Mouse (Mus musculus) erythroid progenitor cell, adult 5-6 weeks (primary cell): Measurements from ENCODE around the gene Car2. TPM values are rescaled to one million over a fixed set of nuclear protein-coding genes. Genes with fewer than 3 reads are reported as not detected.

Experiments
- ATAC-seq: replicated peaks from 2 replicates; pipeline ENCODE4 v1.8.0; 2016; ENCODE audit warnings: moderate number of reproducible peaks, mild to moderate bottlenecking, moderate TSS enrichment, inconsistent platforms; ENCODE audit not compliant: poor library complexity, low FRiP score, severe bottlenecking
- total RNA-seq, 2 experiments: library from RNA; stranded (forward) in 1 of 2; stranded (reverse) in 1 of 2; fragments of 150-400 nt in 1 of 2; fragments of 186-747, 209-891 nt in 1 of 2; gene quantifications; 2 replicates each; pipeline versions ENCODE4 v1.2.3 to v1.2.4; 2015 to 2017; ENCODE audit warnings: low replicate concordance in 2 of 2

Gene Car2
- total RNA-seq, 2 experiments from 2014 or later: 2,109 to 2,713 TPM

DNA sequence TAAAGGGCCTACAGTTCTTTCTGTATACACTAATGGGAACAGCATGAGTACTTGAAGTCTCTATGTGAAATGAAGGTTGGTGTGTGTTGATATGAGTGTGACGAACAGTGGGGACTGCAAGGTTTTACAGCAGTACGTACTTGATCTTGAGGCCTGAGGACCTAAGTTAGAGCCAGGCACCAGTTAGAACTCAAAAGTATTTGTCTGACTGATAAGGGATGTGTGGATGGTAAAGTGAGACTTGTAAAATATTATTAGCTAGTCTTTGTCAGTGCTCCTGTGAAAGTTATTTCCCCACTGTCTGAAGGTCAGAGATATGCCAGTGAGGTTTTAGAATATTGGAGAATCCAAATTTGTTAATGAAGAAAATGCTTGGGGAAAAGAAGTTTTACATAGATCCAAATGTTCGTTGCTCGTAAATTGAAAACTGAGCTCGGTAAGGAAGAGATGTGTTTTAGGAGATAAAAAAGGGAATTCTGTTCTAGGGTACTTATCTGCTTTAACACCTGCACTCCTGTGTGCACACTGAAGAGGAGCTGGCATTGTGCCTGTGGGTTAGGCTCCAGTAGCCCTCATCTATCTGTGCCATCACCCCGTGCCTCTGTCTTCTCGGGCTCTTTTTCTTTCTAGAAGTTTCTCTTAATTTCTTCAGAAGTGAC is 8.7 kb upstream of the Car2 start:
- ATAC-seq: peak; percentile 72

DNA sequence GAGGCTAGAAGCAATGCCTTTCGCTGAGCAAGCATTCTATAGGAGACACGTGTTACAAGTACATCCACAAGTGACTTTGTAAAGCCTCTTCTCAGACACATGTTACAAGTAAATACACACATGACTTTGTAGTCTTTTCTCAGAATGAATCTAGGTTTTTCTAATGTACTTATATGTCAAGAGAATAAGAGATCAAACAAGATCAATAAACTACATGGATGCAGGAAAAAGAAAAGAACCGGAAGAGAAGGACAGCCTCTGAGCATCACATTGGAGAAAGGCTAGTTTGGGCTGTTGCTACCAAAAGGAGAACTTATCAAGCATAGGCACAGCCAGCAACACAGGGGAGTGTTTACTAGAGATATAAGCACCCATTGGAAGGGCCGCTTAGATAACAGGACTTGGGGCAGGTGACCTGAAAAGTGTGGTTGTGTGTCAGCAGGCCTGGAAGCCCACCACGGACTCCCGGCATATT is 7.3 kb upstream of the Car2 start:
- peak; percentile 70 for ATAC-seq

DNA sequence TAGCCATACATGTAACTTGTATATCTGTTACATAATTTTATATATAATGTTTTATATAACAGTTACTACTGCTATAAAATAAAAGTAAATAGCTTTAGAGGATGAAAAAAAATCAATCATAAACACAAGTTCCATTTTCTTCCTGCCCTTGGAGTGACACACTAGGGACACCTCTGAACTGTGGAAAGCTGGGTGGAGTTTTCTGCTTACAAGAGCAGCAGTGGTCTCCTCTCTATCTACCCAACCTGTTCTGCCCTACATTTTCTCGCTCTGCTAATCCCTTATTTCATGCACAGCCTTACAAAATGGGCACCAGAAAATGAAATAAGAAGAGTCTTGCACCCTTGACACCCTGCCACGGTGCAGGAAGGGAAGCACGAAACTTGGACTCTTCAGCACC is 6.8 kb upstream of the Car2 start:
- ATAC-seq: no peak

DNA sequence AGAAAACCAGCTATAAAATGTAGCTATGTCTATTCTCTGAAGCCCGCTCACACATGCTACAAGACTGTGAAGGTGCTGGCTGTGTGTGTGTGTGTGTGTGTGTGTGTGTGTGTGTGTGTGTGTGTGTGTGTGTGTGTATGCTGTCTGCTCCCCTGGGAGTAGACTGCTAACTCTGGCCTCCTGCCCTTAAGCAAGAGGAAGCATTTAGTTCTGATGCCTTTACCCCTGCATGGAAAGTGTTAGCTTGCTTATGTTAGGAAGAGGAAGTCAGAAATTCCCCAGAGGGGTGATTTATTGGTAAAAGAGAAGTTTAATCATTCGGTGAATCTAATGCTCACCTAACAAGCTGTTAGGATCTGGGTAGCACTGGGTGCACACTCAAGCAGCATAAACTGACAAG is 5.8 kb upstream of the Car2 start:
- no peak for ATAC-seq

DNA sequence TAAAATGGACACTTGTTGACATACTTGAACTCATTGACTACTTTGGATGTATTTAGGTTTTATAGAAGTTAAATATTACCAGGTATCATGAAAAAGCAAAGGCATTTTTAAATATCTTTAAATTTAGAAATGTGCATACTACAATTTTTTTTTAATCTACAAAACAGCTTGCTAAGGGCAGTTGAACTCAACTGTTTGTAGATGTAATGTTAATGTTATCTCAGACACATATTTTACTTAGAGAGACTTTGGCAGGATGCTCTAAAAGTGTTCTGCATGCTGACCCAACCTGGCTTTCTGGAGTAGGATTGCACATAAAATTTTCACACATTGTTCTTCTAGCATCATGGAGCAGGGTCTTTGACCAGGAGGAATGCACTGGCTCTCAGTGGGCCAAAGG is 4.1 kb upstream of the Car2 start:
- ATAC-seq: no peak

DNA sequence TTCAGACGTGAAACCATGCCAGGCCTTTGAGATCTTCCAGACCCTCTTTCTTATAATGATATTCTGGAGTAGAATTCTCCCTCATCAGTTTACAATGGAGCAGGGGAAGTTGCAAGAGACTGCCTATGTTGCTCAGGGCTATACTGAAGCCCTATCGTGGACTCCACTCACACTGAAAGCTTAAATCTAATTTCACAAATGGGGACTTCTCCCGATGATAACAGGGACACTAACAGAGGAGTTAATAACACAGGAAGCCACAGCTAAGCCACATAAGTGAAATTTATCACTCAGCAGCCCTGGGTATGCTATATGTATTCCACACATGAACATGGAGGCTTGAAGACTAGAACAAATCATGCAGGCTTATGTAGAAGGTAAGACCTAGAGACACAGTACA is 3.3 kb upstream of the Car2 start:
- ATAC-seq: no peak

DNA sequence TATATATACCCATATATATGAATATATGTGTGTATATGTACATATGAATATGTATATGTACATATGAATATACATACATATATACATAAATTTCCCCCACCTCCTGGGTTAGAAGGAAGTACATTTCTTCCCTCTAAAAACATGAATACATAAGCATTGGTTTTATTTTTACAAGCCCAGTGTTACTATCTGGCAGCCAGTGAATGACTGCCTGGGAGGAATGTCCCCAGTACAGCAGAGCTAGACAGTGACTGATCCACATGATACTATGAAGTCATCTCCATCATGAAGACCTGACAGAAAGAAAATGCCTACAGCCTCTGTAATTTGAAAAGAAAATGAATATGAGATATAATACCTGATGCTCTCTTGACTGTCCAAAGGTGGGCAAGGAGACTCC is 1.2 kb upstream of the Car2 start:
- ATAC-seq: no peak

DNA sequence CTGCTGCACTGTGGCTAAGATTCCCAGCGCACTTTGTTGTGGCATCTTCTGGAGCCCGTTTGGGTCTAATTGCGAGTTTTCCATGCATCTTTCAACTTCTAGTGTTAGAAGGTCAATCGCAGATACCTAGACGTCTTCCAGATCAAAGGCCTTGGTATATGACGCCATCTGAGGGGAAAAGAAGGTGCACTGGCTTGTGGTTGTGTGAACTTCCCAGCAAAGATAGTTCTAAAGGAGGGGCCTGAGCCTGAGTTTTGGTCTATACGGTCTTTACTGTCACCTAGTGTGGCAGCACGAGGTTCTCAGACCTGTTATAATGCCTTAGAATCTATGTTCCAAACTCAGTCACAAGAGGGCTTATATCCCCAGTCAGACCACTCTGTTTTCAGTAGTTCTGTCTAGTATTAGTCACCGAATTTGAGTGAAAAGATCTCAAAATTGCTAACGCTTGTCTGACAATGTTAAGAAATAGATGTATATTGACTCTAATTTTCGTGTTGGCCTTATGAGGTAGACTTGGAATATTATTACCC is 1.1 kb downstream of the Car2 start:
- 0 out of 2 replicates have a peak, but pooled peaks have one; percentile 2 for ATAC-seq

DNA sequence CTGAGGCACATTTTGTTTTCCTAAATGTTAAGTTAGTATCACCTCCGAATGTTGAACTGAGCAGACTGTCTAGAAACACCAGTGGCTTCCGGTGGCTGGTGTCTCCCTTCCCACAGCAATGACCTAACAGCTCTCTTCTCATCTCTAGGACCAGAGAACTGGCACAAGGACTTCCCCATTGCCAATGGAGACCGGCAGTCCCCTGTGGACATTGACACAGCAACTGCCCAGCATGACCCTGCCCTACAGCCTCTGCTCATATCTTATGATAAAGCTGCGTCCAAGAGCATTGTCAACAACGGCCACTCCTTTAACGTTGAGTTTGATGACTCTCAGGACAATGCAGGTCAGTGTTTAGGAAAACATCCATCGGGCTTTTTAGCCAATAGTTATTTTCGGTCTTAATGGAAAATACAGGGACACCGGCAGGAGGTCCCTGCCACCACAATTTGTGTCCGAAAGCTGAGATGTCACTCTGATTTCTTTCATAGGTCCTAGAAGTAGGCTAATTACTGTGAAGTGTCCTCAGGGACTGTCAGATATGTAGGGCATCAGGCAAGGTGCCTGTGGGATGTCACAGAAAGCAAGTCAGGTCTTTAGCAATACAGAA is 1.7 kb downstream of the Car2 start:
- ATAC-seq: peak; percentile 27

DNA sequence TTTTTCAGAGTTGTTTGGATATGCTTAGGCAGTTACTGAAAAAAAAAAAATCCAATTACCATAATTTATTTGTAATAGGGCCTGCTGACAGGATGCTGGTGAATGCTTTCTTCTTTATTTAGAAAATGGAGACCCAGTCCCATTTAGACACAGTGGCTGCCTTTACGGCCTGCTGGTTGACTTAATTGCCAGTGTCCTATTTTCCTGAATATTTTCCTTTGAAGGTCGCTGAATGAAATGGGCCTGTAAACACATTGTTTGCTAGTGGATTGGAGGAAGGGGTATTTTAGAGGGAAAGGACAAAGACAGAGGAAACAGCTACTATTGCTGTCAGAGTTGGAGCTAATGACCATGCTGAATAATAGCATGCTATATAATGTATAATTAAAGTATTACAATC is 2.5 kb downstream of the Car2 start:
- ATAC-seq: no peak

DNA sequence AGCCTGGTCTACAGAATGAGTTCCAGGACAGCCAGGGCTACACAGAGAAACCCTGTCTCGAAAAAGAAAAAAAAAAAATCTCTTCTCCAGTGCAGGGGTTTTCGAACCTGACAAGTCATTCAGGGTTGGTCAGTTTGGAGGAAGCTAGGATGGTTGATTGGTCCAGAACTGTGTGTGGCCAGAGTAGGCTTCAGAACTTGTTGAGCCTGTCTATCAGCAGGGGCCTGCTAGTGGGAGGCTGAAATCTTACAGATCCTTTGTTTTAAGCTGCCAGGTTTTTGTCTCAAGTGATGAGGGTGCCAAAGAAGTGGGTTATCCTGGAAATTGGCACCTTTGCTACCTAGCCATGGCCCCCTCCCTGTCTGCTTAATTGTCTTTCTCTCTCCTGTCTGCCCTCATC is 3.0 kb downstream of the Car2 start:
- ATAC-seq: 0 out of 2 replicates have a peak, but pooled peaks have one; percentile 25

DNA sequence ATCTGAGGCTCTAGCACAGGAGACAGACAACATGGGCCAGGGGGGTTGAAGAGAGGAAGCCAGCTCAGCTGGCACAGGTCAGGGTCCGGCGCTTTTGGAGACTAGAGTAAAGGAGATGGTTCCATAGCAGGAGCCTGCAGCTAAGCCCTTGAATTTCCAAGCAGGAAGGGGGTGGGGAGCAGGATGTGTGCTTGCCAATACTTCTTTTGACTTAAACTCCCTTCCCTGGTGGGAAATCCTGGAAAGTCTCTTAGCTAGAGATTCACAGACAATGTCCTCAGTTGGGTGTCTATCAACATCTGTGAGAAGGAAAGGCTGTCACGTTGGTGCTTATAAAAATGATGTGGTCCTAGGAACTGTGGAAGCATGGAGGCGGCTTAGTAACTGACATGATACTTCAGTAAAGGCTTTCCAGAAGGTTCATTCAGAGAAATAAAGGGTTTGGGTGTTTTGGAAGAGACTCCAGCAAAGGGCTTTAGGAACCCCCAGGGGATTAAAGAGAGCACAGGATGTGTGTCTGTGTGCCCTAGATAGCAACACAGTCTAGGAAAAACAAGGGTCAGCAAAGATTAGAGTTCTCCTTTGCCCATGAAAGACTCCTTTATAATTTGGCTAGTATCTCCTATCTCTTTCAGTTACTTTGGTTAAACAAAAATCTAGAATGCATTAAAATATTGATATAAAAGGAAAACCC is 3.8 kb downstream of the Car2 start:
- ATAC-seq: no peak

DNA sequence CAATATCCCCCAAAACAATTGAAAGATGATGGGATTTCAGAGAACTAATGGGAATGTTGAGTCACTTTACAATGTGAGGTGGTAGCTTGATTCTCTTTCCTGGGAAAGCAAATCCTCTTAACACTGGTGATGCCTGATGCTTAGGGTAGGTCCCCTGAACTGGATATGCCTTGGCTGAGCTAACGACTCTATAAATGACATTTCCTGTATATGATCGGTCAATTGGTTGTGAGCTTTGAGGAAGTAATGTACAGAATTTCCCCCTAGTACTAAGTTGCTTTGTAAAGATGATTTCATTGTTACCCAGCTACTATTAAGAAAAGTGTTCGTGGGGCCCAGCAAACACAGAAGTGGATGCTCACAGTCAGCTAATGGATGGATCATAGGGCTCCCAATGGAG is 6.9 kb downstream of the Car2 start:
- no peak for ATAC-seq

DNA sequence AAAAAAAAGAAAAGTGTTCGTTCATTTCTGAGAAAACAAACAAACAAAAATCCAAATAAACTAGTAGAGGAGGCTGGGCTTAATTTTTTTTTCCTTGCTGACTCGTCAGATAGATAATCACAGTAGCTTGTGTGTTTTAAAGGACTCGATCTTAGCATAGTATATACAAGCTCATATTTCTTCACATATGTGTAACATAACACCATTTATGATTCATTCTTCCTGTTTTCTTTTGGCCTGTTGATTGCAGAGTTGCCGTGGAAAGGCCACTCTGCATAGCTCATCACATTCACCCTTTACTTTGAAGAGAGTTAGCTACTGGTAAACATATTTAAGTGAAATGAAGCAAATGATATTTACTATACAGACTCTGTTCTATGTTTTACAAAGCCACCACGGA is 7.6 kb downstream of the Car2 start:
- no peak for ATAC-seq

DNA sequence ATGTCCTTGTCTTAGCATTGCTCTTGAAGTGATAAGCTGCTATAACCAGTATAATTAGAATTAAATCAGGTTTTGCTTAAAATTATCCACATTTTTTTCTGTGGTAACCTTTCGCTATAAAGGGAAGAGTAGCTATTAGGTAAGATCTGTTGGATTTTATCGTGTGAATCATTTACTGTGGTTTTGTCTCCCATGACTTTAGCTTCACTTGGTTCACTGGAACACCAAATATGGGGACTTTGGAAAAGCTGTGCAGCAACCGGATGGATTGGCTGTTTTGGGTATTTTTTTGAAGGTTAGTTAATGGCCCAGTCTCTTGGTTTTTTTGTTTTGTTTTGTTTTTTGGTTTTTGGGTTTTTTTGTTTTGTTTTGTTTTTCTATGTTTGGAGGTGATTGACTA is 9.3 kb downstream of the Car2 start:
- no peak for ATAC-seq

DNA sequence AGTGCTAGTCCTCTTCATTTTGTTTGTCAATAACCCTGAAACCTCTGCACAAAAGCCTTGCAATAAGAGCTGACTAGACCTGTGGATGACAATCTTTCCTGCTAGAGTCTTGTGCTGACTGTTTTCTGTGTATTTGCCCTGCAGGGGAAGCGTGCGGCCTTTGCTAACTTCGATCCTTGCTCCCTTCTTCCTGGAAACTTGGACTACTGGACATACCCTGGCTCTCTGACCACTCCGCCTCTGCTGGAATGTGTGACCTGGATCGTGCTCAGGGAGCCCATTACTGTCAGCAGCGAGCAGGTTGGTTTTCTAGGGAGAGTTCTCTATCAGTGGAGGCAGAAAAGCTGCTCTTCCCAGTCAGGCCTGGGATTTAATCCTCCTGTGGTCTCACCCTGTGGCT is 11.7 kb downstream of the Car2 start:
- no peak for ATAC-seq

DNA sequence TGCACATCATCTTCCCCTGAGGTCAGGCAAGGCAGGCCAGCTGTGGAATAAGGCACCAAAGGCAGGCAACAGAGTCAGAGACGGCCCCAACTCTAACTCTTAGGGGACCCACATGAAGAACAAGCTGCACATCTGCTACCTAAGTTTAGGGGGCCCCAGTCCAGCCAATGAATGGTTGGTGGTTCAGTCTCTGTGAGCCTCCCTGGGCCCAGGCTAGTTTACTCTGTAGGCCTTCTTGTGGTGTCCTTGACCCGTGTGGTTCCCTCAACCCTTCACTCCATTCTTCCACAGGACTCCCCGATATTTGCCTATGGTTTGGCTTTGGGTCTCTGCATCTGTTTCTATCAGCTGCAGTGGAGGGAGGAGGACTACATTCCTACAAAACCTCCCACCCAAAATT is 17.3 kb downstream of the Car2 start:
- 0 out of 2 replicates have a peak, but pooled peaks have one; percentile 15 for ATAC-seq

DNA sequence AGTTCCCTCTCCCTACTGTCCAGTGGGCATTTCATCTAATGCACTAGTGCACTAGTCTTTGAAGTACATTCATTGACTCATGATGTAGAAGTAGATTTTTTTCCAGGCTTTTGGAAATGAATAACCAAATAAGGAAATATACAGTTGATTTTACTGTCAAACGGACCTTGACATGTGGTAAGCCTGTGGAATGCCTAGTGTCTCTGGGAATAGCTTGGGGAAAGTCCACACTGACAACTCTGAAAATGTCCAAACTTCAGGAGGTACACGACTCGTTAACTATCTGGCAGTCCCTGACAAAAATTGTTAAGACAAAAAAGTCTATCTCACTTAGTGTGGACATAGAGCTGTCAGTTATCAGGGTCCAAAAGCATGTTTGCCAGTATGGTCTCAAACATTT is 18.1 kb downstream of the Car2 start:
- no peak for ATAC-seq

DNA sequence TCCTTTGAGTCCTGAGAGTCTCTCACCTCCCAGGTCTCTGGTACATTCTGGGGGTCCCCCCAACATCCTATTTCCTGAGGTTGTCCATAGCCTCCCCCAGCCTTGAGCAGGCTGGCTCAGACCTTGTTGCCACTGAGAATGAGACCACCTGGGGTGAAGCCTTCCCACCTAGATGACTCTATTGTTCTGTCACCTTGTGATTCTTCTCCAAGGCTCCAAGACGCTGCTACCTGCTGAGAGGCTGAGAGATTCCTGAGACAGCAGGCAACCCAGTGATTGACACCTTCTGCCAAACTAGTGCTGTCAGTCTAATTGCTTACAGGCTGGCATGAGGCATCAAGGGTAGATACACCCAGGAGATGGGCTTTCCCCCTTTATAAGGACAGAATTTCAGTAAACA is 21.2 kb downstream of the Car2 start:
- no peak for ATAC-seq

DNA sequence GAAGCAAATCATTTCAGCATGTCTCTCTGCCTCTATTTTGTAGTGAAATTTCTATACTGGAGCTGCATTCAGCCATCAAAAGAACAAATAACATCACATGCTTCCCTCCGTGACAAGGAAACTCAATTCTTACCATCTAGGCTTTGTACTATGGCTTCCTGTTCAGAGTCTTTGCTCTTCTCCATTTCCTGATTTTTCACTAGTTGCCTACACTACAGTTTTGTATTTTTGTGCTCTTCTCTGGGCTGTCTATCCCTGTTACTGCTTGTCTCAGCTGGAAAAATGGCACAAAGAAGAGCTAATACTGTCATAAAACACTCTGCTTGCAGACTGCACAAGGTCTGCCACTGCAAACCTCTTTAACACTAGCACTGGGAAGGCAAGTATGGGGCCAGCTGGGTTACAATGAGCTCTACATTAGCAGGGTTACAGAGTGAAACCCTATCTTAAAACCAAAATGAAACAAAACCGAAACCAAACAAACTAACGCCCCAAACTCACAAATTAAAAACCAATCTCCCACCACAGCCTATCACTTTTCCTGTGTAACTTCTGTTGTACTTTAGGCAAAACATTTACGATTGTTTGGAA is 26.0 kb downstream of the Car2 start:
- 0 out of 2 replicates have a peak, but pooled peaks have one; percentile 16 for ATAC-seq

DNA sequence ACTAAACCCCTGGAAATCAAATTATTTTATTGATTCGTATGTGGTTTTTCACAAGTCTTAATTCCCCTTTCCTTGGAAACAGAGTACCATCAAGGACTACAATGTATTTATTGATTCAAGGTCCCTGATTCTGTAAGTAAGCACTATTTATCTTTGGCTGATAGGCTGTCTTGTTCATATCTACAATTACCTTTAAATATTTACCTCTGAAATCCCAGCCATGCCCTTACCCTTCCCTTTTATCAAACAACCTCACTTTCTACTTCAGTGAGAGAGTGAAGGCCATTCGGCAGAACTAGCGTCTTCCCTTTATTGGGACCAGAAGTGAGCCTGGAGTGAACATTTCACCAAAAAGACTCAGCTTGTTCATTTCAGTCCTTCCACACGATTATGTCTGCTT is 27.7 kb downstream of the Car2 start:
- ATAC-seq: no peak
